Mouse (Mus musculus) cortical plate, adult 2 months (tissue): Measurements from ENCODE around the gene Gpalpp1. TPM values are rescaled to one million over a fixed set of nuclear protein-coding genes. Genes with fewer than 3 reads are reported as not detected.

Experiments used
- H3K27ac ChIP-seq: fragments of 200-500 bp; 2 replicates; pipeline ENCODE4 v1.5.1; 2012; ENCODE audit warnings: low read length, control low read depth, inconsistent platforms; ENCODE audit not compliant: insufficient read depth
- H3K4me1 ChIP-seq: fragments of 200-500 bp; 2 replicates; pipeline ENCODE4 v1.6.1; 2011; ENCODE audit warnings: low read length; ENCODE audit not compliant: control insufficient read depth, insufficient read depth
- H3K4me3 ChIP-seq: fragments of 200-500 bp; 2 replicates; pipeline ENCODE4 v1.5.1; 2011; ENCODE audit warnings: mild to moderate bottlenecking, low read length, control low read depth; ENCODE audit not compliant: insufficient read depth
- CTCF ChIP-seq: fragments of 200-500 bp; IDR thresholded peaks from 2 replicates; pipeline ENCODE4 v1.5.1; 2011; ENCODE audit warnings: mild to moderate bottlenecking, control low read depth, low read length; ENCODE audit not compliant: insufficient read depth; ENCODE audit errors: extremely low read depth
- POLR2A ChIP-seq: fragments of 200-500 bp; IDR thresholded peaks from 2 replicates; pipeline ENCODE4 v1.6.1; 2011; ENCODE audit warnings: mild to moderate bottlenecking, low read length, control low read depth; ENCODE audit not compliant: insufficient read depth; ENCODE audit errors: extremely low read depth
- polyA plus RNA-seq: library from polyadenylated mRNA; depleted of rRNA; stranded (reverse); fragments of >200 nt; gene quantifications from 2 replicates; pipeline ENCODE4 v1.2.3, GENCODE M21; 2012; rRNA removed

Gene Gpalpp1
- polyA plus RNA-seq, 1 experiment = 13.6 TPM

- Histone ChIP-seq H3K4me1 (no peaks in the 10 kb centered on the region), H3K27ac (no peak overlapping the region), H3K4me3 (no peak overlapping the region)
- TF ChIP-seq POLR2A (no peak), CTCF (no peak)
Measured at GRCm38 (mm10) chr14:76072626-76073025, 37.9 kb downstream of the Gpalpp1 start.

GRCm38 (mm10) chr14:76069296-76069695, 41.3 kb downstream of the Gpalpp1 start:
- TF ChIP-seq CTCF = no peak
- TF ChIP-seq POLR2A = no peak
- Histone ChIP-seq H3K27ac (no peak overlapping the region), H3K4me1 (no peaks in the 10 kb centered on the region), H3K4me3 (no peak overlapping the region)

- Histone ChIP-seq H3K27ac (no peak overlapping the region), H3K4me3 (no peak overlapping the region), H3K4me1 (no peaks in the 10 kb centered on the region)
- TF ChIP-seq POLR2A (no peak), CTCF (no peak)
Measured at GRCm38 (mm10) chr14:76068296-76068695, 42.3 kb downstream of the Gpalpp1 start.

GRCm38 (mm10) chr14:76067237-76067636, 43.3 kb downstream of the Gpalpp1 start:
- TF ChIP-seq POLR2A (no peak), CTCF (no peak)
- no peak overlapping the region for H3K4me3 ChIP-seq
- H3K27ac ChIP-seq = no peak overlapping the region
- H3K4me1 ChIP-seq = no peaks in the 10 kb centered on the region

GRCm38 (mm10) chr14:76059441-76059840, 51.1 kb downstream of the Gpalpp1 start:
- Histone ChIP-seq H3K27ac (no peak overlapping the region), H3K4me1 (no peaks in the 10 kb centered on the region), H3K4me3 (no peak overlapping the region)
- no peak for TF ChIP-seq POLR2A
- no peak for TF ChIP-seq CTCF

GRCm38 (mm10) chr14:76053726-76054125, 56.8 kb downstream of the Gpalpp1 start:
- TF ChIP-seq CTCF (no peak), POLR2A (no peak)
- no peak overlapping the region for H3K27ac ChIP-seq

GRCm38 (mm10) chr14:76051966-76052365, 58.6 kb downstream of the Gpalpp1 start:
- TF ChIP-seq POLR2A = no peak
- no peak for TF ChIP-seq CTCF
- H3K4me1 ChIP-seq = no peaks in the 10 kb centered on the region
- no peak overlapping the region for H3K4me3 ChIP-seq
- no peak overlapping the region for H3K27ac ChIP-seq

More at GRCm38 (mm10) chr14:76053726-76054125, 56.8 kb downstream of the Gpalpp1 start:
- no peak overlapping the region for H3K4me3 ChIP-seq
- no peaks in the 10 kb centered on the region for H3K4me1 ChIP-seq

- no peak overlapping the region for H3K27ac ChIP-seq
- H3K4me1 ChIP-seq = no peaks in the 10 kb centered on the region; the same call in 1 of the 2 replicates
- TF ChIP-seq POLR2A (no peak), CTCF (no peak)
- no peak overlapping the region for H3K4me3 ChIP-seq
Measured at GRCm38 (mm10) chr14:76045767-76046166, 64.8 kb downstream of the Gpalpp1 start.

GRCm38 (mm10) chr14:76044164-76044557, 66.4 kb downstream of the Gpalpp1 start:
- H3K4me1 ChIP-seq = no peaks in the 10 kb centered on the region; the same call in 1 of the 2 replicates
- no peak for TF ChIP-seq CTCF
- TF ChIP-seq POLR2A = no peak
- H3K4me3 ChIP-seq = no peak overlapping the region
- H3K27ac ChIP-seq = no peak overlapping the region

- no peak overlapping the region for H3K27ac ChIP-seq
- H3K4me1 ChIP-seq = no peaks in the 10 kb centered on the region; the same call in 1 of the 2 replicates
- no peak overlapping the region for H3K4me3 ChIP-seq
- no peak for TF ChIP-seq POLR2A
- TF ChIP-seq CTCF = no peak
Measured at GRCm38 (mm10) chr14:76043251-76044163, 67.1 kb downstream of the Gpalpp1 start.

Other genes starting within 250 kb of the Gpalpp1 start
- gene Kctd4, start 155.8 kb downstream of the Gpalpp1 start, polyA plus RNA-seq = 8.8 and 11.9 TPM in 2 replicates
- 13.3 and 13.8 TPM in 2 replicates for gene Gtf2f2, start 99.9 kb downstream of the Gpalpp1 start, polyA plus RNA-seq
- gene Nufip1, start 131 bp upstream of the Gpalpp1 start, polyA plus RNA-seq = 6.4 and 6.9 TPM in 2 replicates